ENCODE assay signal across 24 mouse cellular contexts in the genomic region with DNA sequence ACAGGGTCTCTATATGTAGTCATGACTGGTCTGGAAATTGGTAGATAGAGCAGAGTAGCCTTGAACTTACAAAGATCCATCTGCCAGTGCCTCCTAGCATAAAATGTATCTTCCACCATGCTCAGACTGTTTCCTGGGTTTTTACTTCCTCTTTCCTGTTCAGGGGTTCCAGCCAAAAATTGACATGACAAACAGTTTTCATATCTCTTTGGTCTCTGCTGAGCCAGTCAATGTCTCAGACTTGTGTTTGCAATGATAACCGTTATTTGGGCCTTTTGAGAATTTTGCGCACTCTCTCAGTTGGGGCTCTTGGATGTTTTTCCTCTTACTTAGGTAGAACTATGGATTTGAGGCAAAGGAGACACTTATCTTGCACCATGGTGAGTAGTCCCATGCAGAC. TPM values are rescaled to one million over a fixed set of nuclear protein-coding genes. Genes with fewer than 3 reads are reported as not detected.
DNase-seq lines count a peak whose midpoint lies in the region; ATAC-seq and TF ChIP-seq lines count a peak whose summit lies in the region.
"Had no signal": no experiment of that assay in that cellular context is flagged by ENCODE, and none has a peak within 500 bp of the region (broad histone marks: within the 10 kb centered on the region; RNA-seq: fewer than 3 reads in every experiment).

No protein-coding gene starts in this region.

- H3K27ac ChIP-seq in midbrain, embryonic 11.5 days (ENCODE audit: low read depth, low read length) = no peak overlapping the region
- no peak overlapping the region for H3K27ac ChIP-seq in midbrain, embryonic 15.5 days
- H3K27ac ChIP-seq in MEL (ENCODE audit: control insufficient read depth, low read depth, low read length) = peak overlapping the region; percentile 80

- no peaks in the 10 kb centered on the region for H3K4me1 ChIP-seq in midbrain, embryonic 11.5 days (ENCODE audit: control insufficient read depth, insufficient read depth, low read length)
- no peaks in the 10 kb centered on the region for H3K4me1 ChIP-seq in midbrain, embryonic 15.5 days
- H3K4me1 ChIP-seq in MEL (ENCODE audit: control insufficient read depth in 1 of 2, insufficient read depth in 2 of 2, low read length in 2 of 2) = peaks cover 0 to 13% of the 10 kb centered on the region in 2 experiments; a peak in 2 of 4 replicates

- TF ChIP-seq EP300 in MEL (IDR thresholded peaks at IDR 0.05; ENCODE audit: low read depth in 1 of 2, low read length in 2 of 2) = peak; percentile 84 to 86; a peak in 3 of 4 replicates

- WGBS in midbrain, embryonic 11.5 days = 90% methylated on average over 2 of the region's 2 CpGs
- WGBS in midbrain, embryonic 15.5 days = 94% methylated on average over 2 of the region's 2 CpGs

- no peak for TF ChIP-seq CTCF in MEL (IDR thresholded peaks at IDR 0.05 in 2 of 3, conservative IDR thresholded peaks at IDR 0.05 in 1 of 3; ENCODE audit: control insufficient read depth in 1 of 3, insufficient read depth in 1 of 3, low read depth in 2 of 3, low read length in 3 of 3, poor library complexity in 1 of 3, severe bottlenecking in 1 of 3)

- H3K36me3 ChIP-seq in midbrain, embryonic 11.5 days (ENCODE audit: control insufficient read depth, insufficient read depth, low read length) = no peaks in the 10 kb centered on the region
- peaks cover 20% of the 10 kb centered on the region; the same call in 1 of the 2 replicates for H3K36me3 ChIP-seq in midbrain, embryonic 15.5 days (replicated peaks)
- peaks cover 0 to 15% of the 10 kb centered on the region in 2 experiments; a peak in 2 of 4 replicates for H3K36me3 ChIP-seq in MEL (ENCODE audit: control insufficient read depth in 1 of 2, insufficient read depth in 2 of 2, low read length in 2 of 2)
- H3K36me3 ChIP-seq: G1E had no signal

- peaks cover 7% of the 10 kb centered on the region; the same call in 1 of the 2 replicates for H3K9me3 ChIP-seq in midbrain, embryonic 11.5 days (ENCODE audit: control insufficient read depth, low read length)
- H3K9me3 ChIP-seq in midbrain, embryonic 15.5 days = peaks cover 8% of the 10 kb centered on the region; the same call in 1 of the 2 replicates
- H3K9me3 ChIP-seq in MEL (replicated peaks; ENCODE audit: insufficient read depth, low read length) = no peaks in the 10 kb centered on the region

- no peak for ATAC-seq in midbrain, embryonic 11.5 days (ENCODE audit: low FRiP score)
- ATAC-seq in midbrain, embryonic 15.5 days (replicated peaks) = no peak
- ATAC-seq: activated CD4-positive, CD25-positive, alpha-beta regulatory T cell, adult 4 months; CD4-positive, CD25-positive, alpha-beta regulatory T cell, adult 4 months; Patski had no signal

- no peak overlapping the region for H3K4me3 ChIP-seq in midbrain, embryonic 11.5 days (ENCODE audit: low read depth, low read length)
- no peak overlapping the region for H3K4me3 ChIP-seq in midbrain, embryonic 15.5 days
- H3K4me3 ChIP-seq in MEL (ENCODE audit: control insufficient read depth in 1 of 2, insufficient read depth in 1 of 2, low read depth in 2 of 2, low read length in 2 of 2) = no peak overlapping the region

- H3K4me2 ChIP-seq in midbrain, embryonic 11.5 days = no peak overlapping the region
- no peak overlapping the region for H3K4me2 ChIP-seq in midbrain, embryonic 15.5 days

- H3K9ac ChIP-seq in midbrain, embryonic 11.5 days (ENCODE audit: low read length) = no peak overlapping the region
- H3K9ac ChIP-seq in midbrain, embryonic 15.5 days = no peak overlapping the region
- no peak overlapping the region for H3K9ac ChIP-seq in MEL (ENCODE audit: control insufficient read depth, low read depth, low read length, poor library complexity, severe bottlenecking)

- no peaks in the 10 kb centered on the region for H3K79me2 ChIP-seq in MEL (ENCODE audit: control insufficient read depth, insufficient read depth, low read length, poor library complexity)

- DNase-seq in midbrain, embryonic 11.5 days (ENCODE audit: low spot score, missing footprints) = peak; percentile 62
- DNase-seq in MEL (ENCODE audit: low read depth, low spot score) (peak; percentile 87), MEL-GATA-1-ER (ENCODE audit: extremely low read depth, low read depth) (peak; percentile 64)
- no peak for DNase-seq in lung, postnatal 10 days
- no peak for DNase-seq in B cell, adult 2 months
- DNase-seq: adrenal gland, adult 2 months; adrenal gland, adult 8-10 months; adrenal gland, postnatal 10 days; adrenal gland, postnatal 14 days; adrenal gland, postnatal 25 days; adrenal gland, postnatal 36 days; cerebellum, adult 11 months; cerebellum, adult 11-12 months; cerebellum, adult 18-20 months; cerebellum, adult 2 months; cerebellum, adult 8-10 months; cerebellum, adult 9-10 months had no signal

- no peak for TF ChIP-seq RAD21 in MEL (IDR thresholded peaks at IDR 0.05; ENCODE audit: low read depth, low read length)

- no peaks in the 10 kb centered on the region for H3K27me3 ChIP-seq in midbrain, embryonic 11.5 days (ENCODE audit: control insufficient read depth, insufficient read depth, low read length)
- H3K27me3 ChIP-seq in midbrain, embryonic 15.5 days (replicated peaks) = no peaks in the 10 kb centered on the region
- H3K27me3 ChIP-seq in MEL (ENCODE audit: control insufficient read depth in 1 of 2, insufficient read depth in 2 of 2, low read length in 2 of 2) = no peaks in the 10 kb centered on the region
- H3K27me3 ChIP-seq: CH12.LX had no signal

- TF ChIP-seq POLR2A in MEL (IDR thresholded peaks at IDR 0.05; ENCODE audit: control insufficient read depth in 1 of 2, insufficient read depth in 1 of 2, low read depth in 1 of 2, low read length in 2 of 2, poor library complexity in 1 of 2) = no peak

TF ChIP-seq in MEL, 35 proteins besides CTCF, POLR2A, EP300 and RAD21:
- TF ChIP-seq CHD2 (IDR thresholded peaks at IDR 0.05; ENCODE audit: low read length) = no peak
- peak; percentile 32; the same call in 1 of the 2 replicates for TF ChIP-seq TAL1 (IDR thresholded peaks at IDR 0.05; ENCODE audit: low read length)
- no peak for TF ChIP-seq USF1 (IDR thresholded peaks at IDR 0.05; ENCODE audit: low read depth, low read length)
- TF ChIP-seq POLR2AphosphoS5 (IDR thresholded peaks at IDR 0.05; ENCODE audit: borderline replicate concordance, low read depth, low read length) = no peak
- TF ChIP-seq RCOR1 (IDR thresholded peaks at IDR 0.05; ENCODE audit: low read depth, low read length) = peak; percentile 74
- peak; percentile 48; the same call in 1 of the 2 replicates for TF ChIP-seq ETS1 (IDR thresholded peaks at IDR 0.05; ENCODE audit: low read depth, low read length)
- no peak for TF ChIP-seq ZC3H11A (IDR thresholded peaks at IDR 0.05; ENCODE audit: low read depth, low read length)
- TF ChIP-seq NRF1 (IDR thresholded peaks at IDR 0.05; ENCODE audit: insufficient read depth, low read depth, low read length, poor library complexity, severe bottlenecking) = no peak
- peak; percentile 74 for TF ChIP-seq MYB (IDR thresholded peaks at IDR 0.05; ENCODE audit: low read depth, low read length)
- TF ChIP-seq GABPA (IDR thresholded peaks at IDR 0.05; ENCODE audit: low read depth, low read length) = no peak
- TF ChIP-seq SMC3 (IDR thresholded peaks at IDR 0.05; ENCODE audit: low read depth, low read length) = no peak
- TF ChIP-seq TCF12 (IDR thresholded peaks at IDR 0.05; ENCODE audit: low read depth, low read length) = peak; percentile 56; the same call in 1 of the 2 replicates
- TF ChIP-seq GATA1 (IDR thresholded peaks at IDR 0.05; ENCODE audit: low read depth, low read length) = peak; percentile 79
- TF ChIP-seq ZMIZ1 (IDR thresholded peaks at IDR 0.05; ENCODE audit: low read depth, low read length) = no peak
- no peak for TF ChIP-seq JUND (IDR thresholded peaks at IDR 0.05; ENCODE audit: low read depth, low read length)
- TF ChIP-seq TBP (IDR thresholded peaks at IDR 0.05; ENCODE audit: low read depth, low read length) = peak; percentile 53; the same call in 1 of the 2 replicates
- 0 out of 2 replicates have a peak, but pooled peaks have one; percentile 20 for TF ChIP-seq ELF1 (IDR thresholded peaks at IDR 0.05; ENCODE audit: low read depth, low read length)
TF ChIP-seq in MEL: peak in this region for 8.

RNA-seq across cellular contexts. Expression of gene Cplx1, which starts 15.6 kb away (rescaled TPM):
- 7.4 and 8.7 TPM in 2 replicates for polyA plus RNA-seq in midbrain, embryonic 11.5 days (2014; fragmentation: Nextera tagmentation; extraction: Ambion mirVana)
- polyA plus RNA-seq in midbrain, embryonic 15.5 days (2015; fragmentation: Nextera tagmentation; extraction: Ambion mirVana) = 72.8 and 83.6 TPM in 2 replicates
- not detected in 2 replicates for total RNA-seq in MEL (2012; rRNA removed)
- polyA plus RNA-seq in MEL (2012; ENCODE audit: insufficient read depth in 1 of 2, insufficient read length in 2 of 2, low read depth in 1 of 2, low replicate concordance in 2 of 2, missing spikeins in 1 of 2) = not detected
- total RNA-seq: CH12.LX had no signal
- polyA plus RNA-seq: activated CD4-positive, CD25-positive, alpha-beta regulatory T cell, adult 4 months; C2C12; CD4-positive, CD25-positive, alpha-beta regulatory T cell, adult 4 months; G1E; Patski had no signal

Comparison
In these comparisons a context has a peak if more than half of its experiments do, and no peak if none do; other contexts are left out.
1. DNase-seq: peak in midbrain, embryonic 11.5 days (single experiment), MEL (single experiment) and MEL-GATA-1-ER (single experiment); none in lung, postnatal 10 days (single experiment) and B cell, adult 2 months (0 of 2).